Mouse (Mus musculus) left cerebral cortex, postnatal 10 days (tissue): ENCODE measurements around the gene Mrln. TPM values are rescaled to one million over a fixed set of nuclear protein-coding genes. Genes with fewer than 3 reads are reported as not detected.

Source experiments
- DNase-seq, 2 experiments: peaks; one replicate each; pipeline ENCODE4 v3.0.0; 2021 to 2022; ENCODE audit warnings: low spot score in 2 of 2, mixed read lengths in 1 of 2; ENCODE audit errors: extremely low spot score in 1 of 2
- intact Hi-C: fragments of 180-260 bp; cut with DNase I; formaldehyde crosslinking; loops from one replicate; pipeline ENCODE4 v1.15.1; 2025
- total RNA-seq, 2 experiments: library from RNA; stranded (reverse); gene quantifications; 2 replicates each; pipeline ENCODE4 v1.2.3; 2021

Gene Mrln
- not detected for total RNA-seq

DNA sequence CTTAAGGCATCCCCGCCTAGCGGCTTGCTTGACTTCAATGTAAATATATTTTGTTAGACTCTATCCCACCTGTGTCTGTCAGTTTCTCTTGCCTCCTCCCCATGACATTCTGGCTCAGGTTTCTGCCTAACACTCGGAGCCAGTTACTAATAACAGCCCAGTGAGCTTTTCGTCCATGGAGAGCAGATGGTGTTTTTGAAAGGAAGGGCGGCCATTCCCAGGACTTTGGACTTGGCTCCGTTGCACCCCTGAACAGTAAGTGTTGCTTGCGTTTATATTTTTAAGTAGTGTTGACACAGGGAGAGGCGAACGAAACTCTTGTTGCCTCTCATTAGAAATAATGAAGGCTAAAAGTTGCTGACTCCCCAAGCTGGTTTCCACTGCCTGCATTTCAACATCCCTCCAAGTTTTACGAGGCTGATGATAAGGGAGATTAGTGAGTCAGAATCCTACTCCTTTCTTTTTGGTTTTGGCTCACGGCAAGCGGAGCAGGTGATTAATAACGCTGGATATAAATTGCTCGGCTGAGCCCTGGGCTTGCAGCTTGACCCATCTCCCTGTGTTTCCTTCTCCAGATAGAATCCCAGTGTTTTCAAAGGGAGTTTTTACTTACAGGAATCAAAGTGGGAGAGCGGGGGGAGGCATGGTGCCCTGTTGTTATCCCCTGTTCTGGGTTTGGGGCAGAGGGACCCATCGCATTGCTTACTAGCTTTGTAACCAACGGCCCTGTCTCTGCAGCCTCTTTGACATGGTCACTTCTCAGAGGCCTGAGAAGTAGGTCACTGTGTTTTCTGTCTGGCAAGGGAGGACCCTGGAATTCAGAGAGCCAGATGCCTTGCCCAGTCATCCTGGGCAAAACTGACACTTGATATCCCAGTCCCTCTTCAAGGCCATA, at the start of gene Mrln:
TSS of gene Mrln (plus strand) at position 160 of the 895 bp plus-strand sequence.
- intact Hi-C loops: no loop called here
- no peak for DNase-seq

GRCm38 (mm10) chr10:70156431-70157165, 47.9 kb upstream of the Mrln start:
- no peak for DNase-seq
- intact Hi-C loops: no loop called here

- intact Hi-C loops: no loop called here
- no peak for DNase-seq
These were observed 44.7 kb upstream of the Mrln start for GRCm38 (mm10) chr10:70159651-70160320.

DNA sequence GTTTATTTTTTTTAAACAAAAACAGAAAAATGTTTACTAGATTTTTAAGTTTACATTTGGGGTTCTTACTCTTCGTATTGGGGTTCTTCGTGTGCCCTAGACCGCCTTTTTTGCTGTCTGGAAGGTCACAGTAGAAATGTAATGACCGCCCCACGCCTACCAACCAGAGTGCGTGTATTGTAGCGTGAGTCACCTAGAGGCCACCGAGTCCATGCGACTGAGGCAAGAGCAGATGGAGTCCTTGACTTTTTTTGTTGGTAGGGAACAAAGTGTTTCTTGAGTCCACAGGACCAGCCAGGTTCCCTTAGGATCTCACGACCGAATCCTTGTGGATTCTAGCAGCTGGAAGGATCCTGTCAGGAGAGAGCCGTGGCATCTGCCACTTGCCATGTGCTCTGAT, 43.7 kb upstream of the Mrln start:
- intact Hi-C loops: no loop called here
- DNase-seq: no peak

GRCm38 (mm10) chr10:70161504-70161903, 43.0 kb upstream of the Mrln start:
- DNase-seq: no peak
- intact Hi-C loops: no loop called here

DNA sequence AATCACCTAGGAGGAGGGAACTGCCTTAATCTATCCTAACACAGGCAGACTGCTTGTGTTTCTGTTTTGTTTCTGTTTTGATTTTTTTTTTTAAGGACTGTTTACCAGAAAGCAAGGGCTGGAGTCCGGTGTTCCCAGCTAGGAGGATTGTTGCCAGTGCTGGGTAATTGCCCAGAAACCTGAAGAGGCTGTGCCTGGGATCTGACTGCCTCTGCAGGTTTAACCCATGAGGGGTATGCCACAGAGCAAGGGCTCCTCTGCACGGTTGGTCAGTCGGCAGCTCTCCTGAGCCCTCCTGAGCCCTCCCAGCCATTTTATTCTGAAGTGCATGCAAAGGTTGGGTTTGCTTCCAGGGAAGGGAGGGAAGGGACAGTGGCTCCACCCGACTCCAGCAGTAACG, 40.8 kb upstream of the Mrln start:
- no peak for DNase-seq
- intact Hi-C loops: no loop called here

GRCm38 (mm10) chr10:70165877-70166276, 38.6 kb upstream of the Mrln start:
- DNase-seq: no peak
- intact Hi-C loops: loop anchor here (5.0 kb wide), 1 partner anchor 69 kb away; the partner anchor contains the start of gene Ccdc6

DNA sequence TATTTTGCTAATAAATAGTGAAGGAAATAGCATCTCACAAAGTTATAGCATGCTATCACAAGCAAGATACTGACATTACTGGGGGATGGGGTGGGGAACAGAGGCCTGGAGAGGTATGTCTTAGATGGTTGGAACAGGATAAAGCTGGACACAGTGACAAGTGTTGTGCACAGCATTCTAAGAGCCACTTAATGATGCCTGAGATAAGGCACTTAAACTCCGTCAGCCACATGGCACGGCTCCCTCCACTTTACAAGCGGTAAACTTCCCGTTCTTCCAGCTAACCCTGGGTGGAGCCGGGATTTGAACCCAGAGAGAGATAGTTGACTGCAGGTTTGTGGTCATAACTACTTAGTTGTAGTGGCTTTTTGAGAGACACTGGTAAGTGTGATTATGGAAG, 38.0 kb upstream of the Mrln start:
- intact Hi-C loops: loop anchor here (5.0 kb wide), 1 partner anchor 69 kb away; the partner anchor contains the start of gene Ccdc6
- no peak for DNase-seq

- intact Hi-C loops: loop anchor here (5.0 kb wide), 1 partner anchor 70 kb away; the partner anchor contains the start of gene Ccdc6
- no peak for DNase-seq
These were observed 36.8 kb upstream of the Mrln start for GRCm38 (mm10) chr10:70167625-70168024.

DNA sequence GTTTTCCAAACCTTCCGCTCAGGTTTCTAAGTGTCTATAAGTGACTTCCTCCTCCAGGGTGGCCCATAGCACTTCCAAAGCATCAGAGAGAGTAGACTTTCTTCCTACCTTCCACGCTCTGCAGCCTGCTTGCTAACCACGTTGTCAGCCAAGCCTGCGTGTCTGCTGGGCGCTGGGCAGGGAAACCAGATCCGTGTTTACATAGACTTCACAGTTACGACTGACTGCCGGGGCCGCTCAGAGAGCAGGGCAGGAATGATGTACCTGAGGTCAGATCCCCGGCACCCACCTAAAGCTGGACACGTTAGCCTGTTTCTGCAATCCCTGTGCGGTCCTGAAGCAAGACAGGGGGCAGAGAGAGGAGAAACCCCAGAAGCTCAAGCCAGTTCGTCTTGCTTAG, 36.1 kb upstream of the Mrln start:
- intact Hi-C loops: loop anchor here (5.0 kb wide), 1 partner anchor 71 kb away; the partner anchor contains the start of gene Ccdc6

GRCm38 (mm10) chr10:70169044-70169443, 35.4 kb upstream of the Mrln start:
- intact Hi-C loops: loop anchor here (5.0 kb wide), 1 partner anchor 72 kb away; the partner anchor contains the start of gene Ccdc6
- peak; percentile 58 to 62 for DNase-seq

More for the DNA sequence above, 36.1 kb upstream of the Mrln start:
- no peak for DNase-seq

GRCm38 (mm10) chr10:70173314-70173713, 31.1 kb upstream of the Mrln start:
- intact Hi-C loops: no loop called here
- peak in 1 of 2 experiments; percentile 71 for DNase-seq

GRCm38 (mm10) chr10:70174494-70175190, 29.8 kb upstream of the Mrln start:
- DNase-seq: no peak
- intact Hi-C loops: loop anchor here (5.0 kb wide), 1 partner anchor 123 kb away; no protein-coding TSS in a partner anchor

DNA sequence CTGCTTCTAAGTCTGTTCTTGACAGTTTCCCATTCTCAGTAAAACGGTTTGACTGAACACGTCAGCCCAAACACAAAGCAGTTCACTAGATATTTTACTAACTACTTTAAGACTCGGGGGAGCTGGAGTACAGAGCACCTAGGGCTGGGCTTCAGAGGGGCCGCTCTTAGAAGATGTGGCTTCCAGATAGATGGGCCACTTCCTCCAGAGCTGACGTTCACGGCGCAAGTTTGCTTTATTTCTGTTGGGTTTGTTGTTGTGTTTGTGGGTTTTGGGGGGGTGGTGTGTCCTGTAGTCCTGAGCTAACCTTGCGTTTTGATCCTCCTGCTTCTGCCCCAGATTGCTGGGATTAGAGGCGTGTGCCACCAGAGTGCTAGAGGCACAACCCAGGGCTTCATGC, 23.7 kb upstream of the Mrln start:
- DNase-seq: no peak
- intact Hi-C loops: loop anchor here (5.0 kb wide), 1 partner anchor 158 kb away; no protein-coding TSS in a partner anchor

GRCm38 (mm10) chr10:70181279-70181972, 23.0 kb upstream of the Mrln start:
- intact Hi-C loops: loop anchor here (5.0 kb wide), 1 partner anchor 159 kb away; no protein-coding TSS in a partner anchor
- no peak for DNase-seq

- peak in 1 of 2 experiments; percentile 59 for DNase-seq
- intact Hi-C loops: loop anchor here (5.0 kb wide), 1 partner anchor 161 kb away; no protein-coding TSS in a partner anchor
These were observed 21.0 kb upstream of the Mrln start for GRCm38 (mm10) chr10:70183210-70184080.

- DNase-seq: no peak
- intact Hi-C loops: no loop called here
These were observed 18.3 kb upstream of the Mrln start for GRCm38 (mm10) chr10:70186136-70186535.
